Comparison of ENCODE assay signal across 8 mouse cellular contexts in genomic region chr8:120562680-120563347, GRCm38 (mm10). TPM values are rescaled to one million over a fixed set of nuclear protein-coding genes. Genes with fewer than 3 reads are reported as not detected.
A peak's percentile ranks its signal among the peaks of the same experiment; 100 is the strongest.
DNase-seq lines count a peak whose midpoint lies in the region; ATAC-seq lines count a peak whose summit lies in the region.

No protein-coding gene starts in this region.

- H3K4me3 ChIP-seq in kidney, embryonic 16.5 days (ENCODE audit: low read length) = no peak overlapping the region
- no peak overlapping the region for H3K4me3 ChIP-seq in embryonic facial prominence, embryonic 12.5 days
- H3K4me3 ChIP-seq in hindbrain, embryonic 15.5 days = no peak overlapping the region
- H3K4me3 ChIP-seq in midbrain, embryonic 15.5 days = no peak overlapping the region

- H3K27ac ChIP-seq in kidney, embryonic 16.5 days (ENCODE audit: low read length) = peak overlapping the region; percentile 75
- H3K27ac ChIP-seq in embryonic facial prominence, embryonic 12.5 days = peak overlapping the region; percentile 87
- H3K27ac ChIP-seq in hindbrain, embryonic 15.5 days (replicated peaks) = peak overlapping the region; percentile 66
- peak overlapping the region; percentile 72 for H3K27ac ChIP-seq in midbrain, embryonic 15.5 days

- H3K4me1 ChIP-seq in kidney, embryonic 16.5 days (ENCODE audit: insufficient read depth, low read length) = peaks cover 71% of the 10 kb centered on the region
- peaks cover 86% of the 10 kb centered on the region for H3K4me1 ChIP-seq in embryonic facial prominence, embryonic 12.5 days
- H3K4me1 ChIP-seq in hindbrain, embryonic 15.5 days (replicated peaks) = peaks cover 92% of the 10 kb centered on the region
- H3K4me1 ChIP-seq in midbrain, embryonic 15.5 days = peaks cover 91% of the 10 kb centered on the region

- H3K36me3 ChIP-seq in kidney, embryonic 16.5 days (ENCODE audit: insufficient read depth, low read length) = peaks cover 15% of the 10 kb centered on the region
- H3K36me3 ChIP-seq in embryonic facial prominence, embryonic 12.5 days = peaks cover 16% of the 10 kb centered on the region
- peaks cover 6% of the 10 kb centered on the region for H3K36me3 ChIP-seq in hindbrain, embryonic 15.5 days
- H3K36me3 ChIP-seq in midbrain, embryonic 15.5 days (replicated peaks) = peaks cover 11% of the 10 kb centered on the region

- 65% methylated on average over 18 of the region's 18 CpGs for WGBS in kidney, embryonic 16.5 days
- WGBS in embryonic facial prominence, embryonic 12.5 days = 65% methylated on average over 18 of the region's 18 CpGs
- WGBS in hindbrain, embryonic 15.5 days = 81% methylated on average over 18 of the region's 18 CpGs
- WGBS in midbrain, embryonic 15.5 days = 80% methylated on average over 18 of the region's 18 CpGs

- no peak overlapping the region for H3K9ac ChIP-seq in kidney, embryonic 16.5 days (replicated peaks; ENCODE audit: low read length)
- no peak overlapping the region for H3K9ac ChIP-seq in embryonic facial prominence, embryonic 12.5 days
- H3K9ac ChIP-seq in hindbrain, embryonic 15.5 days = no peak overlapping the region
- no peak overlapping the region for H3K9ac ChIP-seq in midbrain, embryonic 15.5 days

- no peak for DNase-seq in kidney, postnatal 10 days
- DNase-seq in spleen, postnatal 36 days (ENCODE audit: low spot score in 2 of 2) = no peak
- no peak for DNase-seq in layer of hippocampus, postnatal 36 days
- DNase-seq in urinary bladder, adult 2 months (ENCODE audit: low spot score) = no peak

- no peaks in the 10 kb centered on the region for H3K27me3 ChIP-seq in kidney, embryonic 16.5 days (ENCODE audit: insufficient read depth, low read length)
- H3K27me3 ChIP-seq in embryonic facial prominence, embryonic 12.5 days = no peaks in the 10 kb centered on the region
- H3K27me3 ChIP-seq in hindbrain, embryonic 15.5 days = no peaks in the 10 kb centered on the region
- no peaks in the 10 kb centered on the region for H3K27me3 ChIP-seq in midbrain, embryonic 15.5 days (replicated peaks)

- 0 out of 2 replicates have a peak, but pooled peaks cover 1% of the 10 kb centered on the region for H3K9me3 ChIP-seq in kidney, embryonic 16.5 days (ENCODE audit: low read length)
- H3K9me3 ChIP-seq in embryonic facial prominence, embryonic 12.5 days = no peaks in the 10 kb centered on the region
- H3K9me3 ChIP-seq in hindbrain, embryonic 15.5 days = no peaks in the 10 kb centered on the region
- no peaks in the 10 kb centered on the region for H3K9me3 ChIP-seq in midbrain, embryonic 15.5 days

- no peak overlapping the region for H3K4me2 ChIP-seq in kidney, embryonic 16.5 days (replicated peaks; ENCODE audit: low read depth, low read length)
- 0 out of 2 replicates have a peak overlapping the region, but pooled peaks have one; percentile 16 for H3K4me2 ChIP-seq in embryonic facial prominence, embryonic 12.5 days (replicated peaks)
- H3K4me2 ChIP-seq in hindbrain, embryonic 15.5 days = no peak overlapping the region
- no peak overlapping the region for H3K4me2 ChIP-seq in midbrain, embryonic 15.5 days

- no peak for ATAC-seq in kidney, embryonic 16.5 days (ENCODE audit: low FRiP score, low TSS enrichment)
- no peak for ATAC-seq in embryonic facial prominence, embryonic 12.5 days (ENCODE audit: insufficient number of reproducible peaks, insufficient read depth, low FRiP score, low TSS enrichment)
- ATAC-seq in hindbrain, embryonic 15.5 days (ENCODE audit: low FRiP score, low read depth) = no peak
- ATAC-seq in midbrain, embryonic 15.5 days (replicated peaks) = no peak

RNA-seq across cellular contexts. Expression of gene Gins2, which starts 26.3 kb away (rescaled TPM):
- 114 and 117 TPM in 2 replicates for polyA plus RNA-seq in kidney, embryonic 16.5 days (2015; fragmentation: Nextera tagmentation; extraction: Ambion mirVana)
- polyA plus RNA-seq in embryonic facial prominence, embryonic 12.5 days (2016; fragmentation: Nextera tagmentation; extraction: Ambion mirVana) = 109 and 115 TPM in 2 replicates
- 19.0 and 24.9 TPM in 2 replicates for polyA plus RNA-seq in hindbrain, embryonic 15.5 days (2015; fragmentation: Nextera tagmentation; extraction: Ambion mirVana)
- polyA plus RNA-seq in midbrain, embryonic 15.5 days (2015; fragmentation: Nextera tagmentation; extraction: Ambion mirVana) = 15.3 and 16.5 TPM in 2 replicates
- total RNA-seq in layer of hippocampus, postnatal 36 days (2021) = 1 to 10 TPM; 4.8 to 5.5 TPM
- polyA plus RNA-seq in urinary bladder, adult 2 months (2012; rRNA removed) = 4.0 and 6.4 TPM in 2 replicates
